Mouse (Mus musculus): ENCODE measurements at regions not wholly inside any gene's neighbourhood (a gene's known extent, or its start where the extent isn't known, plus 50 kb on each side); places are given as distances from the start of the nearest gene placed in this dataset.

- no peak for DNase-seq (ENCODE audit: low read depth)
Measured at GRCm38 (mm10) chr1:18849038-18849437, 253.8 kb upstream of the Tfap2d start.

- no peak for DNase-seq (ENCODE audit: low read depth)
Measured at GRCm38 (mm10) chr1:18857457-18857856, 245.4 kb upstream of the Tfap2d start.

DNA sequence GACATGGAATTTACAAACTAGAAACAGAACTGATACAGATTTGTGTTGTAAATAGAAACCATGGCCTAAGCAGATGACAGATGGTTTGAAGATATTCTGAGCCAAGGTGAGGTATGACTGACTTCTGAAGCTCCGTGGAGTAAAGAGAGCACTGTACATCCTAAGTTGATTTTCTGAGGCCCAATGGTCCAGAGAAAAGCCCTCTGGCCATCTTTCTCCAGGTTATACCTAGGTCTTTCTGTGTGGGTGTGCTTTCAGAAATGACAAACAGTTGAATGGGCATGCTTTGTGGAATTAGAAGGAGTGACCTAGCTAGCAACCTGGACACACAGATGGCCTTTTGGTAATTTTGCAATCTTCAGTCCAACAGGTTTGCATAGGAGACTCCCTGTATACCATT is 199.6 kb upstream of the Tfap2d start:
- DNase-seq (ENCODE audit: low read depth) = no peak

GRCm38 (mm10) chr1:18903696-18904095 is 199.1 kb upstream of the Tfap2d start:
- no peak for DNase-seq (ENCODE audit: low read depth)

DNA sequence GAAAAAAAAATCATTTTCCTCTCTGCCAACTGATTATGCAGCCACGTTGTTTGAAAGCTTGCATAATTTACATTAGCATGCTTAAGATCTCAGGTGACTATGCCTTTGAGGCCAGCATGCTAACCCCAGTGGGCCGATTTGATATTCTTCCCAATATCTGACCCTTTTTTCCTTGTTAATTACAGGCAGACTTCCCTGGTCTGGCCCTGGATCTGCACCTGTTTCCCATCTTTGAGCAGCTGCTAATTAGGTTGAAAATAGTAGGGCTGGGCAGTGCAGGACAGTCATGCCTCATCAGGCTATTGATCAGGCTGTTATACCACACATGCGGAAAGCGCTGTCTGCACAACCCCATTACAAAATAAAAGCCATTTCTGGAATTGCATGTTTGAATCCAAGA is 191.2 kb upstream of the Tfap2d start:
- no peak for DNase-seq (ENCODE audit: low read depth)

GRCm38 (mm10) chr1:18956276-18956675 is 146.5 kb upstream of the Tfap2d start:
- no peak for DNase-seq (ENCODE audit: low read depth)

GRCm38 (mm10) chr1:18956975-18957374 is 145.8 kb upstream of the Tfap2d start:
- DNase-seq (ENCODE audit: low read depth) = no peak

DNA sequence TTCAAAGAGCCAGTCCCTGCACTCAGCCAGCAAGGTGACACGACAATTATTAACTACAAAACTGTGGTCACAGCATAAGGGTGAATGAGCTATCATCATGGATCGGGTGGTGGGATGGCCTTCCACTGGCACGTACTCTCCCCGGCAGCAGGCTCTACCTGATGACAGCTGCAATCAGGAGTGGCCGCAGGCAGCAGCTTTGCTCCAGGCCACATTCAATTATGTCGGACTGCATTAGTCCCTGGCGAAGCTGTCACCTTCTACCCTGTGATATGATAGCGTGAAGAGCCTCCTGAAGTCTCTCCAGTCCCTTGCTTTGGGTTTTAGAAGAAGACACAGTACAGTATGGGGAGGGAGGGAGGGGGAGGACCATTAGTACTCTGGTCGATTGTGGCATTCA is 141.4 kb upstream of the Tfap2d start:
- no peak for DNase-seq (ENCODE audit: low read depth)

DNA sequence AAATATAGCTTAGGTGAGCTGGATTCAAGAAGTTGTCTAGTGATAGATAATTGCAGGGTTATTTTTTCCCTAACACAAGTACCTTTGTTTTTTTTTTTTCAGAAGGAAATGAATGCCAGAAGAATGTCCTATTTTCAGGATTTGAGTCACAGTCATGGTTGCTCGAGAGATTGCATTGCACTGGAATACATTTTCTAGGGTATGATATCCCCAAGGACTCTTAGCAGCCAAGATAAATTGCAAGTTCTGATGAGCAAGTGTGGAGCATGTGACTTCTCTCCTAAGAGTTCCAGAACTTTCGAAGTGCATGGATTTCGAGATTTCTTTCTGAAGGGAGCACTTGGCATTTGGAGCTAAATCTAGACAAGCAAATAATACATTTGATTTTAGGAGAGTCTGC is 140.9 kb upstream of the Tfap2d start:
- DNase-seq (ENCODE audit: low read depth) = no peak

- no peak for DNase-seq (ENCODE audit: low read depth)
Measured at GRCm38 (mm10) chr1:18968935-18969334, 133.9 kb upstream of the Tfap2d start.

DNA sequence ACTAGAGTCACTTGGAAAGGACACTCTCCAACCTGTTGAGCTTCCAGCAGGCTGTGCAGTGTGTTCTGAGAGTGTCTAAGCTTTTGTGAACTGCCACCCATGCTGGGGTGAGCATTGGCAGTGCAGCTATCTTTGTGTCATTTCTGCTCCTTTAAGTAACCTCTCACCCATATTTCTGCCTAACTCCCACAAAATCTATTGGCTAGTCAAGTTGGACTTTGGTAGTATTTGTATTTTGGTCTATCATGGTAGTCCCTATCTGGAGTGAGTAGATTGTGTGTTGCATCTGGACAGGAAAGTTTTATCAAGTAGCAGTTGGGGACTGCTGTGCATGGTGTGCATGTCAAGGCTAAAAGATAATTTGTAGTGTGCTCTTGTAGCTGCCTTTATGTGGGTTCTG is 132.6 kb upstream of the Tfap2d start:
- no peak for DNase-seq (ENCODE audit: low read depth)

GRCm38 (mm10) chr1:18973826-18974620 is 128.8 kb upstream of the Tfap2d start:
- DNase-seq (ENCODE audit: low read depth) = no peak

- DNase-seq (ENCODE audit: low read depth) = no peak
Measured at GRCm38 (mm10) chr1:18974860-18975439, 127.9 kb upstream of the Tfap2d start.

GRCm38 (mm10) chr1:18975500-18975899 is 127.3 kb upstream of the Tfap2d start:
- no peak for DNase-seq (ENCODE audit: low read depth)

DNA sequence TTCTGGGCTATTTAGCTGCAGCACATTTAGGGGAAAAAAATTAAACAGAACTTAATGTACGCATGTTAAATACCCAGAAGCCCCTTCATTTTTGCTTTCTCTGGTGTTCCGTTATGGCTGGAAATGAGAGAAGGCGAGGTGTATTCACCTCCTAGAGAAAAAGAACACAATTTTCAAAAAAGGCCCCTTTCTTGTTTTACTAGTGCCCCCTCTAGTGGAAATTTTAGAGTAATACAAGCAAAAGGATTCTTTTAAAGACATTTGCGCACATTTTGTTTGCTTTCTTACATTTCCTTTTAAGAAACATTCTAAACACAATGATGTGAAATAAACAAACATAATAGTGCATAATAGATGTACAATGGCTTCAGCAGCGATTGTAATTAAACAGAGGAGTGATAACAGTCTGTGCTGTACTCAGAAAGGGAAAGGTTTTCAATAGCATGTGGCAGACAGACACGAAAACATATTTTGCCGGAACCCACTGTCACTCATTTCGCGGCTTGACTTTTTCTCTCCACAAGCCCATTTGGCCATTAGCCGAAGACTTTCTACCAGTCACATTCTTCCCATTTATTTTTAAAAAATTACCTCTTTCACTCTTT is 126.0 kb upstream of the Tfap2d start:
- DNase-seq (ENCODE audit: low read depth) = peak; percentile 24

GRCm38 (mm10) chr1:18979141-18979540 is 123.7 kb upstream of the Tfap2d start:
- DNase-seq (ENCODE audit: low read depth) = no peak

DNA sequence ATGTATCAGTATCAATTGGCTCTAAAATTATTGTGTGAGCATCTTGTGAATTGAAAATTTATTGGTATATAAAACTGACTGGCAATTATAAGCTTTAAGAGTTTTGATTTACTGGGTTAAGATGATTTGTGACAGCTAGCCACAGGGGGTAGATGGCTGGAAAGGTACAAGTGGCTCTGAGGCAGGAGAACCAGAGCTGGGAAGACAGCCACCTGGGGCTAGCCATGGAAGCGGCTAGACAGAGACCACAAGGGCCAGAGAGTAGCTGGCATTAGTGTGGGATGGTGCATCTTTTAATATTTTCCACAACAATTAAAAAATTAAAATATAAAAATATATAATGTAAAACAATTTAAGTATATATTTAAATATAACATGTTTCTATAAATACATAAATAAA is 86.0 kb upstream of the Tfap2d start:
- no peak for DNase-seq (ENCODE audit: low read depth)

Data from 416B (cell line).